Comparison of ENCODE assay signal across 8 mouse cellular contexts in the genomic region with DNA sequence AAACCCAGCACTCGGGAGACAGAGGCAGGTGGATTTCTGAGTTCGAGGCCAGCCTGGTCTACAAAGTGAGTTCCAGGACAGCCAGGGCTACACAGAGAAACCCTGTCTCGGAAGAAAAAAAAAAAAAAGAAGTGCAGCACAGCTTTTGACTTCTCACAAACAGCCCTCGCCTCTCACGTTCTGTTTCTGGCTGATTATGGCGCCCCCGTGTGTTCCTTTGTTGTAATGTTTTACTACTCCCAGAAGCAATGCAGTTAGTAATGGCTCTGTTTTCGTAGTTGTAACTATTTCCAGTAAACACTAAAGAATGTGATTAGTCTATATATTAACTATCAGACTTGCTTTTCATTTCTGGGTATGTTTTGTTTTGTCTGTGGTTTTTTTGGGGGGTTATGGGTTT. TPM values are rescaled to one million over a fixed set of nuclear protein-coding genes. Genes with fewer than 3 reads are reported as not detected.
A peak's percentile ranks its signal among the peaks of the same experiment; 100 is the strongest.
DNase-seq lines count a peak whose midpoint lies in the region; ATAC-seq lines count a peak whose summit lies in the region.
"Not testable (repeated sequence)": the region's sequence is repeated elsewhere in the genome, so short reads cannot be mapped to it uniquely, and the experiment has no call there.

No protein-coding gene starts in this region.

- not testable (repeated sequence) for H3K9ac ChIP-seq in hindbrain, embryonic 14.5 days

- 17% methylated on average over 8 of the region's 8 CpGs for WGBS in hindbrain, embryonic 14.5 days

- H3K27me3 ChIP-seq in hindbrain, embryonic 14.5 days (ENCODE audit: control insufficient read depth, insufficient read depth, low read length) = not testable (repeated sequence)

- not testable (repeated sequence) for H3K27ac ChIP-seq in hindbrain, embryonic 14.5 days

- not testable (repeated sequence) for ATAC-seq in hindbrain, embryonic 14.5 days (ENCODE audit: low FRiP score)

- H3K36me3 ChIP-seq in hindbrain, embryonic 14.5 days (replicated peaks; ENCODE audit: control insufficient read depth, insufficient read depth) = not testable (repeated sequence)

- H3K4me1 ChIP-seq in hindbrain, embryonic 14.5 days (replicated peaks; ENCODE audit: control insufficient read depth, insufficient read depth, low read length) = not testable (repeated sequence)

- H3K9me3 ChIP-seq in hindbrain, embryonic 14.5 days (ENCODE audit: control insufficient read depth, low read length) = not testable (repeated sequence)

- DNase-seq in NIH3T3 (ENCODE audit: low read depth) = peak; percentile 89
- DNase-seq in cerebellum, adult 18-20 months = peak; percentile 67 to 74
- DNase-seq in forelimb bud, embryonic 11.5 days (ENCODE audit: low read depth, low spot score) = peak; percentile 84
- peak; percentile 85 for DNase-seq in hindbrain, embryonic 14.5 days (ENCODE audit: low spot score)
- DNase-seq in layer of hippocampus, postnatal 25 days (ENCODE audit: extremely low spot score in 1 of 2, low spot score in 1 of 2) = peak; percentile 32 to 77
- peak; percentile 81 for DNase-seq in lung, postnatal 10 days
- peak; percentile 67 to 78 for DNase-seq in right cerebral cortex, adult 2 months (ENCODE audit: low spot score in 2 of 2)
- peak; percentile 62 to 71 for DNase-seq in thymus, postnatal 36 days

- not testable (repeated sequence) for H3K4me2 ChIP-seq in hindbrain, embryonic 14.5 days (replicated peaks)

- H3K4me3 ChIP-seq in hindbrain, embryonic 14.5 days (replicated peaks; ENCODE audit: low read length) = not testable (repeated sequence)

RNA-seq across cellular contexts. Expression of gene Rnft1, which starts 20.2 kb away (rescaled TPM):
- polyA plus RNA-seq in hindbrain, embryonic 14.5 days (2014; fragmentation: Nextera tagmentation; extraction: Ambion mirVana) = 15.7 and 17.6 TPM in 2 replicates
- 10 to 100 TPM; 28.9 to 33.5 TPM for total RNA-seq in layer of hippocampus, postnatal 25 days (2021)
